Mouse (Mus musculus) lung, embryonic 15.5 days (tissue): ENCODE results near the gene Pdap1. TPM values are rescaled to one million over a fixed set of nuclear protein-coding genes. Genes with fewer than 3 reads are reported as not detected.

Source experiments
- polyA plus RNA-seq: library from polyadenylated mRNA; unstranded; fragments of >200 nt; fragmentation: Nextera tagmentation; extraction: Ambion mirVana; gene quantifications from 2 replicates; pipeline ENCODE4 v1.2.1, GENCODE M21; 2015

Pdap1 gene
- polyA plus RNA-seq, 1 experiment from 2014 or later = 79.2 TPM

Other genes starting within 250 kb of the Pdap1 start
- gene Smurf1, start 174.4 kb downstream of the Pdap1 start, polyA plus RNA-seq = 18.5 and 20.2 TPM in 2 replicates
- gene Gm4871, start 107.5 kb downstream of the Pdap1 start, polyA plus RNA-seq = not detected in 2 replicates
- 0.14 TPM in 1 of 2 replicates, not detected in the other for gene 1700018F24Rik, start 97.2 kb downstream of the Pdap1 start, polyA plus RNA-seq
- gene Arpc1a, start 56.4 kb downstream of the Pdap1 start, polyA plus RNA-seq = 146 and 150 TPM in 2 replicates
- gene Kpna7, start 56.2 kb downstream of the Pdap1 start, polyA plus RNA-seq = not detected in 2 replicates
- gene Arpc1b, start 26.0 kb downstream of the Pdap1 start, polyA plus RNA-seq = 359 and 378 TPM in 2 replicates
- gene Bud31, start 124 bp upstream of the Pdap1 start, polyA plus RNA-seq = 187 and 190 TPM in 2 replicates
- 15.6 and 16.9 TPM in 2 replicates for gene Ptcd1, start 26.9 kb upstream of the Pdap1 start, polyA plus RNA-seq
- gene Cpsf4, start 27.0 kb upstream of the Pdap1 start, polyA plus RNA-seq = 55.0 and 56.2 TPM in 2 replicates
- 691 and 724 TPM in 2 replicates for gene Atp5j2, start 51.8 kb upstream of the Pdap1 start, polyA plus RNA-seq
- 7.6 and 9.8 TPM in 2 replicates for gene Zkscan14, start 61.6 kb upstream of the Pdap1 start, polyA plus RNA-seq
- gene Zkscan5, start 64.3 kb upstream of the Pdap1 start, polyA plus RNA-seq = 12.4 and 14.1 TPM in 2 replicates
- 30.3 and 32.2 TPM in 2 replicates for gene Zfp655, start 91.5 kb upstream of the Pdap1 start, polyA plus RNA-seq
- 0.47 and 0.58 TPM in 2 replicates for gene Zscan25, start 140.3 kb upstream of the Pdap1 start, polyA plus RNA-seq
- gene Cyp3a57, start 205.0 kb upstream of the Pdap1 start, polyA plus RNA-seq = not detected in 2 replicates